23 mouse cellular contexts compared by ENCODE assay signal in the genomic region with DNA sequence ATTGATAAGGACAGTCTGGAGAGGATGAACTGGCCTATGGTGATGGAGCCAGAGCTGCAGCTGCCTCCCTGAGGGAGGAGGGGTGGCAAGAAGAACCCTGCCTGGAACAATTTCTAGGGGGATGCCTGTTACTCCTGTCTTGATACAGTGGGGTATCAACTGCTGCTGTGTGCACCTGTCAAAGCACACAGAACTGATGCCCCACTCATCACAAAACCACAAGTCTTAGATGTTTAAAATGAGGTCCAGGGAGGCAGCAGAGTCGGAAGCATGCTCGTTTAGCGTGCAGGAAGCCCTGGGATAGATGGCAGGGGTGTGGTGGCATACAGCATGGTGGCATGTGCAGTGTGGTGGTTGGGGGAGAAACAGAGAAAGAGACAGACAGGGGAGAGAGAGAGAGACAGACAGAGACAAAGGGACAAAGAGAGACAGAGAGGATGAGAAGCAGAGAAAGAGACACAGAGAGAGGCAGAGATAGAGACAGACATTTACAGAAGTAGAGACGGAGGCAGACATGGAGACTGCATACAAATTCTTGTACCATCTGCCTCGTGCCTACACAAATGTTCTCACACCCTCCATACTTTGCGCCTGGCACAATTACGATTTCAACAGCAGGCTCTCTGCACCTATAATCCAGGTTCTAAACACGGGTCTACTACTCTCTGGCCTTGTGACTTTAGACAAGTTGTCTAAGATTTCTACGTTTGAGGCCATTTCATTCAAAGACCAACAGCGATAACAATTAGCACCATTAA.
A peak's percentile ranks its signal among the peaks of the same experiment; 100 is the strongest.
DNase-seq lines count a peak whose midpoint lies in the region; ATAC-seq and TF ChIP-seq lines count a peak whose summit lies in the region.
"Had no signal": no experiment of that assay in that cellular context is flagged by ENCODE, and none has a peak within 500 bp of the region (broad histone marks: within the 10 kb centered on the region; RNA-seq: fewer than 3 reads in every experiment).

No protein-coding gene starts in this region.

- TF ChIP-seq POLR2A in thymus, adult 2 months (IDR thresholded peaks at IDR 0.05; ENCODE audit: control insufficient read depth, extremely low read depth, insufficient read depth, low read length, poor library complexity), result no peak

- H3K4me3 ChIP-seq in thymus, adult 2 months (ENCODE audit: control insufficient read depth, insufficient read depth, low read length), result no peak overlapping the region
- H3K4me3 ChIP-seq: heart, adult 2 months; hindbrain, embryonic 13.5 days; liver, embryonic 13.5 days; myocyte; neural tube, embryonic 13.5 days; stomach, embryonic 15.5 days had no signal

- H3K36me3 ChIP-seq in thymus, adult 2 months (ENCODE audit: control insufficient read depth, insufficient read depth, low read length), result no peaks in the 10 kb centered on the region
- H3K36me3 ChIP-seq: hindbrain, embryonic 13.5 days; liver, embryonic 13.5 days; neural tube, embryonic 13.5 days; stomach, embryonic 15.5 days had no signal

- TF ChIP-seq CTCF in thymus, adult 2 months (IDR thresholded peaks at IDR 0.05; ENCODE audit: borderline replicate concordance, control insufficient read depth, extremely low read depth, insufficient read depth, low read length, poor library complexity), result no peak

- H3K27ac ChIP-seq in thymus, adult 2 months (ENCODE audit: control insufficient read depth, insufficient read depth, low read length), result no peak overlapping the region
- H3K27ac ChIP-seq: heart, adult 2 months; hindbrain, embryonic 13.5 days; liver, embryonic 13.5 days; neural tube, embryonic 13.5 days; stomach, embryonic 15.5 days had no signal

- ATAC-seq in frontal cortex, adult (ENCODE audit: low TSS enrichment), result peak; percentile 77
- ATAC-seq: CD4-positive, CD25-positive, alpha-beta regulatory T cell, adult 4 months; forebrain, embryonic 16.5 days; midbrain, embryonic 16.5 days had no signal

- DNase-seq in frontal cortex, postnatal 25 days (ENCODE audit: low spot score in 2 of 2), result no peak
- DNase-seq in right cerebral cortex, adult 18-20 months, result peak; percentile 10
- DNase-seq in right cerebral cortex, postnatal 4 days, result no peak
- DNase-seq in thymus, adult 2 months, result peak; percentile 38
- DNase-seq in kidney, adult 8-10 months, result no peak
- DNase-seq in ovary, postnatal 14 days (ENCODE audit: low spot score), result no peak
- DNase-seq: adrenal gland, postnatal 14 days; cerebellum, adult 8-10 months; gastrocnemius, postnatal 36 days; heart, adult 2 months; heart, postnatal 36 days; kidney, adult 11 months; kidney, postnatal 4 days; liver, embryonic 13.5 days; lung, embryonic 14.5 days had no signal

- H3K4me1 ChIP-seq in thymus, adult 2 months (replicated peaks; ENCODE audit: control insufficient read depth, insufficient read depth, low read length), result no peaks in the 10 kb centered on the region
- H3K4me1 ChIP-seq: liver, embryonic 13.5 days; stomach, embryonic 15.5 days had no signal

- 80% methylated on average over 10 of the region's 10 CpGs for WGBS in thymus, adult 2 months

- H3K27me3 ChIP-seq in thymus, adult 2 months (ENCODE audit: control insufficient read depth, insufficient read depth, low read length), result no peaks in the 10 kb centered on the region
- H3K27me3 ChIP-seq: hindbrain, embryonic 13.5 days; liver, embryonic 13.5 days; neural tube, embryonic 13.5 days; stomach, embryonic 15.5 days had no signal

Comparison
In these comparisons a context has a peak if more than half of its experiments do, and no peak if none do; other contexts are left out.
1. DNase-seq: peak in right cerebral cortex, adult 18-20 months (single experiment) and thymus, adult 2 months (single experiment); none in frontal cortex, postnatal 25 days (0 of 2), right cerebral cortex, postnatal 4 days (single experiment), kidney, adult 8-10 months (0 of 2) and ovary, postnatal 14 days (single experiment).